Mouse (Mus musculus) myocyte (in vitro differentiated cells): Measurements from ENCODE around the gene Adamts9.

ENCODE experiments used
- CEBPB ChIP-seq: IDR thresholded peaks from 2 replicates; pipeline ENCODE4 v1.6.1; 2011; ENCODE audit warnings: mild to moderate bottlenecking, moderate library complexity; ENCODE audit not compliant: poor library complexity, insufficient read depth, severe bottlenecking
- E2F4 ChIP-seq: IDR thresholded peaks from one replicate; pipeline ENCODE4 v1.6.1; 2011; ENCODE audit warnings: mild to moderate bottlenecking, control low read depth, moderate library complexity; ENCODE audit not compliant: insufficient read depth
- MYOG ChIP-seq, 3 experiments: IDR thresholded peaks; one replicate each; pipeline ENCODE4 v1.6.1; 2011; ENCODE audit warnings: control low read depth in 2 of 3, low read depth in 2 of 3, mild to moderate bottlenecking in 2 of 3; ENCODE audit not compliant: insufficient read length in 2 of 3, control insufficient read depth in 1 of 3, insufficient read depth in 1 of 3
- POLR2A ChIP-seq: IDR thresholded peaks from one replicate; pipeline ENCODE4 v1.6.1; 2011; ENCODE audit warnings: low read depth, mild to moderate bottlenecking, control low read depth, moderate library complexity; ENCODE audit not compliant: insufficient read length
- POLR2AphosphoS2 ChIP-seq: IDR thresholded peaks from one replicate; pipeline ENCODE4 v1.6.1; 2011; ENCODE audit warnings: low read depth, control low read depth; ENCODE audit not compliant: insufficient read length
- REST ChIP-seq: IDR thresholded peaks from one replicate; pipeline ENCODE4 v1.6.1; 2011; ENCODE audit warnings: mild to moderate bottlenecking, control low read depth, moderate library complexity; ENCODE audit not compliant: insufficient read depth, insufficient read length
- SRF ChIP-seq: IDR thresholded peaks from one replicate; pipeline ENCODE4 v1.6.1; 2011; ENCODE audit warnings: low read depth; ENCODE audit not compliant: control insufficient read depth, insufficient read length

DNA sequence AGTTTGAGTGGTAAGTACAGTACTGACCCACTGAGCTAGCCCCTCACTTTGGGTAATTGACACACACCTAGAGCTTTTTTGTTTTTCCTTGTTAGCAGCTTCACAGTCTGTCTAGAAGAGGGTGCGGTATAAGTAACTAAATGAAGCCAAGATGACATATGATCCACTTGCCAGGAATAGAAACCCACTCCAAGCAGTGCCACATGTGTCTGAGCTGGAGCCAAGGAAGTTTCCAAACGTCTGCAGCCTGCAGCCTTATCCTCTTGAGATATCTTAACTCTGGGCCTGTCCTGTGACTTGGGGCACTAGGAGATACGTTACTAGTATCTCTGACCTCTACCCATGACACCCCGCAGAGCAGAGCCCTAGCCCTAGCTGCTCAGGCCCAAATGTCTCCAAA, 193.9 kb downstream of the Adamts9 start:
- no peak for TF ChIP-seq POLR2A
- no peak for TF ChIP-seq POLR2AphosphoS2
- TF ChIP-seq MYOG (IDR thresholded peaks at IDR 0.05; ENCODE audit: control insufficient read depth in 1 of 3, insufficient read depth in 1 of 3, insufficient read length in 2 of 3, low read depth in 2 of 3), result no peak
- TF ChIP-seq CEBPB, result no peak
- no peak for TF ChIP-seq SRF
- no peak for TF ChIP-seq REST
- no peak for TF ChIP-seq E2F4
